Mouse (Mus musculus): ENCODE data around the gene Ngfr. TPM values are rescaled to one million over a fixed set of nuclear protein-coding genes. Genes with fewer than 3 reads are reported as not detected.
A peak's percentile ranks its signal among the peaks of the same experiment; 100 is the strongest.

The Ngfr gene
- 15.3 and 17.6 TPM in 2 replicates for polyA plus RNA-seq (2014; fragmentation: Nextera tagmentation; extraction: Ambion mirVana)

- WGBS: 1% methylated on average over 38 of the region's 39 CpGs
- ATAC-seq (replicated peaks; ENCODE audit: low FRiP score, low TSS enrichment, low read depth) (peak; percentile 49), DNase-seq (ENCODE audit: low spot score) (peak; percentile 78)
- H3K27me3 ChIP-seq (replicated peaks; ENCODE audit: control insufficient read depth, insufficient read depth, low read length): peaks cover 69% of the 10 kb centered on the region
- peak within 1 kb of the TSS; percentile 43 for H3K4me3 ChIP-seq (ENCODE audit: low read depth, low read length)
- H3K27ac ChIP-seq (ENCODE audit: low read depth): no peak within 1 kb of the TSS
- H3K9me3 ChIP-seq (ENCODE audit: control insufficient read depth, low read length): no peaks in the 10 kb centered on the region
- H3K36me3 ChIP-seq (ENCODE audit: control insufficient read depth, insufficient read depth, low read length): no peaks in the 10 kb centered on the region
- H3K4me1 ChIP-seq (replicated peaks; ENCODE audit: control insufficient read depth, insufficient read depth, low read length): peaks cover 21% of the 10 kb centered on the region
- peak within 1 kb of the TSS; percentile 69 for H3K4me2 ChIP-seq (ENCODE audit: low read length)
- peak within 1 kb of the TSS; percentile 41 for H3K9ac ChIP-seq (ENCODE audit: low read length)
Measured at GRCm38 (mm10) chr11:95587423-95587951, at the start of gene Ngfr. TSS of gene Ngfr (minus strand) at chr11:95587735.

- no peaks in the 10 kb centered on the region for H3K27me3 ChIP-seq (replicated peaks; ENCODE audit: control insufficient read depth, insufficient read depth, low read length)
- peaks cover 17% of the 10 kb centered on the region for H3K4me1 ChIP-seq (replicated peaks; ENCODE audit: control insufficient read depth, insufficient read depth, low read length)
- no peak overlapping the region for H3K27ac ChIP-seq (ENCODE audit: low read depth)
- no peaks in the 10 kb centered on the region for H3K36me3 ChIP-seq (ENCODE audit: control insufficient read depth, insufficient read depth, low read length)
- no peak overlapping the region for H3K4me3 ChIP-seq (ENCODE audit: low read depth, low read length)
- H3K9me3 ChIP-seq (ENCODE audit: control insufficient read depth, low read length): no peaks in the 10 kb centered on the region
- no peak for ATAC-seq (replicated peaks; ENCODE audit: low FRiP score, low TSS enrichment, low read depth)
- 6% methylated on average over 2 of the region's 2 CpGs for WGBS
- no peak overlapping the region for H3K4me2 ChIP-seq (ENCODE audit: low read length)
- no peak for DNase-seq (ENCODE audit: low spot score)
- no peak overlapping the region for H3K9ac ChIP-seq (ENCODE audit: low read length)
Measured at GRCm38 (mm10) chr11:95635030-95635429, 47.5 kb upstream of the Ngfr start.

GRCm38 (mm10) chr11:95633512-95634000, 46.0 kb upstream of the Ngfr start:
- 74% methylated on average over 2 of the region's 2 CpGs for WGBS
- Histone ChIP-seq H3K4me3 (ENCODE audit: low read depth, low read length) (no peak overlapping the region), H3K27ac (ENCODE audit: low read depth) (peak overlapping the region; percentile 48; the same call in 1 of the 2 replicates)

GRCm38 (mm10) chr11:95632474-95632873, 44.9 kb upstream of the Ngfr start:
- H3K9ac ChIP-seq (ENCODE audit: low read length): no peak overlapping the region
- H3K4me1 ChIP-seq (replicated peaks; ENCODE audit: control insufficient read depth, insufficient read depth, low read length): peaks cover 17% of the 10 kb centered on the region
- 72% methylated on average over 6 of the region's 6 CpGs for WGBS
- no peak overlapping the region for H3K4me3 ChIP-seq (ENCODE audit: low read depth, low read length)
- no peaks in the 10 kb centered on the region for H3K36me3 ChIP-seq (ENCODE audit: control insufficient read depth, insufficient read depth, low read length)
- H3K4me2 ChIP-seq (ENCODE audit: low read length): no peak overlapping the region
- ATAC-seq (replicated peaks; ENCODE audit: low FRiP score, low TSS enrichment, low read depth) (peak; percentile 70), DNase-seq (ENCODE audit: low spot score) (no peak)
- no peaks in the 10 kb centered on the region for H3K27me3 ChIP-seq (replicated peaks; ENCODE audit: control insufficient read depth, insufficient read depth, low read length)
- no peaks in the 10 kb centered on the region for H3K9me3 ChIP-seq (ENCODE audit: control insufficient read depth, low read length)
- peak overlapping the region; percentile 48; the same call in 1 of the 2 replicates for H3K27ac ChIP-seq (ENCODE audit: low read depth)

More at GRCm38 (mm10) chr11:95633512-95634000, 46.0 kb upstream of the Ngfr start:
- Histone ChIP-seq H3K4me1 (replicated peaks; ENCODE audit: control insufficient read depth, insufficient read depth, low read length) (peaks cover 17% of the 10 kb centered on the region), H3K9me3 (ENCODE audit: control insufficient read depth, low read length) (no peaks in the 10 kb centered on the region), H3K36me3 (ENCODE audit: control insufficient read depth, insufficient read depth, low read length) (no peaks in the 10 kb centered on the region), H3K4me2 (ENCODE audit: low read length) (no peak overlapping the region), H3K27me3 (replicated peaks; ENCODE audit: control insufficient read depth, insufficient read depth, low read length) (no peaks in the 10 kb centered on the region), H3K9ac (ENCODE audit: low read length) (no peak overlapping the region)
- DNase-seq (ENCODE audit: low spot score) (no peak), ATAC-seq (replicated peaks; ENCODE audit: low FRiP score, low TSS enrichment, low read depth) (no peak)

- Histone ChIP-seq H3K4me3 (ENCODE audit: low read depth, low read length) (no peak overlapping the region), H3K4me1 (replicated peaks; ENCODE audit: control insufficient read depth, insufficient read depth, low read length) (peaks cover 17% of the 10 kb centered on the region), H3K36me3 (ENCODE audit: control insufficient read depth, insufficient read depth, low read length) (no peaks in the 10 kb centered on the region), H3K4me2 (ENCODE audit: low read length) (no peak overlapping the region), H3K27me3 (replicated peaks; ENCODE audit: control insufficient read depth, insufficient read depth, low read length) (no peaks in the 10 kb centered on the region), H3K9ac (ENCODE audit: low read length) (no peak overlapping the region), H3K9me3 (ENCODE audit: control insufficient read depth, low read length) (no peaks in the 10 kb centered on the region), H3K27ac (ENCODE audit: low read depth) (peak overlapping the region; percentile 48)
- ATAC-seq (replicated peaks; ENCODE audit: low FRiP score, low TSS enrichment, low read depth) (peak; percentile 51; the same call in 1 of the 2 replicates), DNase-seq (ENCODE audit: low spot score) (no peak)
- 21% methylated on average over 4 of the region's 4 CpGs for WGBS
Measured at GRCm38 (mm10) chr11:95631301-95631700, 43.8 kb upstream of the Ngfr start.

- H3K27me3 ChIP-seq (replicated peaks; ENCODE audit: control insufficient read depth, insufficient read depth, low read length): no peaks in the 10 kb centered on the region
- no peak overlapping the region for H3K27ac ChIP-seq (ENCODE audit: low read depth)
- H3K36me3 ChIP-seq (ENCODE audit: control insufficient read depth, insufficient read depth, low read length): no peaks in the 10 kb centered on the region
- H3K4me1 ChIP-seq (replicated peaks; ENCODE audit: control insufficient read depth, insufficient read depth, low read length): peaks cover 17% of the 10 kb centered on the region
- H3K4me2 ChIP-seq (ENCODE audit: low read length): no peak overlapping the region
- H3K9me3 ChIP-seq (ENCODE audit: control insufficient read depth, low read length): no peaks in the 10 kb centered on the region
- H3K4me3 ChIP-seq (ENCODE audit: low read depth, low read length): no peak overlapping the region
- no peak for ATAC-seq (replicated peaks; ENCODE audit: low FRiP score, low TSS enrichment, low read depth)
- WGBS: 89% methylated on average over 6 of the region's 6 CpGs
- DNase-seq (ENCODE audit: low spot score): no peak
- no peak overlapping the region for H3K9ac ChIP-seq (ENCODE audit: low read length)
Measured at GRCm38 (mm10) chr11:95630558-95630957, 43.0 kb upstream of the Ngfr start.

GRCm38 (mm10) chr11:95622426-95622825, 34.9 kb upstream of the Ngfr start:
- H3K27me3 ChIP-seq (replicated peaks; ENCODE audit: control insufficient read depth, insufficient read depth, low read length): no peaks in the 10 kb centered on the region
- no peak for ATAC-seq (replicated peaks; ENCODE audit: low FRiP score, low TSS enrichment, low read depth)
- WGBS: 39% methylated on average over 8 of the region's 8 CpGs
- no peaks in the 10 kb centered on the region for H3K9me3 ChIP-seq (ENCODE audit: control insufficient read depth, low read length)
- no peak overlapping the region for H3K27ac ChIP-seq (ENCODE audit: low read depth)
- H3K4me2 ChIP-seq (ENCODE audit: low read length): no peak overlapping the region
- no peak for DNase-seq (ENCODE audit: low spot score)
- no peaks in the 10 kb centered on the region for H3K36me3 ChIP-seq (ENCODE audit: control insufficient read depth, insufficient read depth, low read length)
- peaks cover 20% of the 10 kb centered on the region for H3K4me1 ChIP-seq (replicated peaks; ENCODE audit: control insufficient read depth, insufficient read depth, low read length)
- no peak overlapping the region for H3K4me3 ChIP-seq (ENCODE audit: low read depth, low read length)
- H3K9ac ChIP-seq (ENCODE audit: low read length): no peak overlapping the region

GRCm38 (mm10) chr11:95621541-95622130, 34.1 kb upstream of the Ngfr start:
- H3K27me3 ChIP-seq (replicated peaks; ENCODE audit: control insufficient read depth, insufficient read depth, low read length): no peaks in the 10 kb centered on the region
- ATAC-seq (replicated peaks; ENCODE audit: low FRiP score, low TSS enrichment, low read depth): no peak
- H3K36me3 ChIP-seq (ENCODE audit: control insufficient read depth, insufficient read depth, low read length): no peaks in the 10 kb centered on the region
- H3K4me3 ChIP-seq (ENCODE audit: low read depth, low read length): no peak overlapping the region
- no peak overlapping the region for H3K4me2 ChIP-seq (ENCODE audit: low read length)
- H3K9ac ChIP-seq (ENCODE audit: low read length): no peak overlapping the region
- no peak overlapping the region for H3K27ac ChIP-seq (ENCODE audit: low read depth)
- H3K9me3 ChIP-seq (ENCODE audit: control insufficient read depth, low read length): no peaks in the 10 kb centered on the region
- no peak for DNase-seq (ENCODE audit: low spot score)
- H3K4me1 ChIP-seq (replicated peaks; ENCODE audit: control insufficient read depth, insufficient read depth, low read length): peaks cover 22% of the 10 kb centered on the region
- 36% methylated on average over 9 of the region's 9 CpGs for WGBS

GRCm38 (mm10) chr11:95621010-95621409, 33.5 kb upstream of the Ngfr start:
- Histone ChIP-seq H3K4me3 (ENCODE audit: low read depth, low read length) (no peak overlapping the region), H3K9me3 (ENCODE audit: control insufficient read depth, low read length) (no peaks in the 10 kb centered on the region), H3K36me3 (ENCODE audit: control insufficient read depth, insufficient read depth, low read length) (no peaks in the 10 kb centered on the region), H3K27me3 (replicated peaks; ENCODE audit: control insufficient read depth, insufficient read depth, low read length) (no peaks in the 10 kb centered on the region), H3K9ac (ENCODE audit: low read length) (no peak overlapping the region), H3K4me1 (replicated peaks; ENCODE audit: control insufficient read depth, insufficient read depth, low read length) (peaks cover 24% of the 10 kb centered on the region), H3K4me2 (ENCODE audit: low read length) (no peak overlapping the region), H3K27ac (ENCODE audit: low read depth) (no peak overlapping the region)
- ATAC-seq (replicated peaks; ENCODE audit: low FRiP score, low TSS enrichment, low read depth) (no peak), DNase-seq (ENCODE audit: low spot score) (no peak)
- WGBS: 35% methylated on average over 4 of the region's 4 CpGs
